Mouse (Mus musculus): ENCODE measurements around the gene Cage1.
A peak's percentile ranks its signal among the peaks of the same experiment; 100 is the strongest.

The Cage1 gene

GRCm38 (mm10) chr13:38009721-38010408 is 27.0 kb downstream of the Cage1 start:
- no peak for DNase-seq

DNA sequence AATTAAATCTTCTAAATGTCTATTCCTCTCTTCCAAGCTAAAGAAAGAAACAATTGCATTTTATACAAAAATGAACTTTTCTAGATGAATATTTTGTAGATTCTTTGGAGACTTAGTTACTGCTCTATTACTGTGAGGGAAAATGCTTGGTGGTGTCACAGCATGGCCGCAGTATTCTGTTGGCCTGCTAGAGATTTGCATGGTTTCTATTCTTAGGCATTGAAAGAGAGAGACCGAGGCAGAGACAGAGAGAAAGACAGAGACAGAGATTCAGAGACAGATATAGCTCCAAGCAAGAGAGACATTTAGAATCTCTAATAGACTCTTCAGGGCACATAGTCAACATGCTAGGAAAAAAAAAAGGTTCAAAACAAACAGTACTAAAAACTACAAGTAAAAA is 28.9 kb downstream of the Cage1 start:
- DNase-seq, result no peak

GRCm38 (mm10) chr13:38002461-38002860 is 34.4 kb downstream of the Cage1 start:
- DNase-seq, result no peak

DNA sequence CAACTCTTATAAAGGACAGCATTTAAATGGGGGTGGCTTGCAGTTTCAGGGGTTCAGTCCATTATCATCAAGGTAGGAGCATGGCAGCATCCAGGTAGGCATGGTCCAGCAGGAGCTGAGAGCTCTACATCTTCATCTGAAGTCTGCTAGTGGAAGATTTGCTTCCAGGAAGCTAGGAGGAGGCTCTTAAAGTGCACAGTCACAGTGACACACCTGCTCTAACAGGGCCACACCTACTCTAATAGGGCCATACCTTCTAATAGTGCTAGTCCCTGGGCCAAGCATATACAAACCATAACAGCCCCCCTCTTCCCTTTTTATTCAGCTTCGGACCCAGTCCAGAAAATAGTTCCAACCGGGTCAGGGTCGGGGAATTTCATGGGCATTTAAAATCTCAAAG is 37.2 kb downstream of the Cage1 start:
- DNase-seq, result no peak

GRCm38 (mm10) chr13:37994405-37994749 is 42.5 kb downstream of the Cage1 start:
- DNase-seq, result no peak

- peak; percentile 94 to 95 for DNase-seq
These were observed 43.0 kb downstream of the Cage1 start, which contains the start of gene Ssr1 for GRCm38 (mm10) chr13:37993704-37994404. Ssr1 (minus strand) TSS chr13:37994217.

DNA sequence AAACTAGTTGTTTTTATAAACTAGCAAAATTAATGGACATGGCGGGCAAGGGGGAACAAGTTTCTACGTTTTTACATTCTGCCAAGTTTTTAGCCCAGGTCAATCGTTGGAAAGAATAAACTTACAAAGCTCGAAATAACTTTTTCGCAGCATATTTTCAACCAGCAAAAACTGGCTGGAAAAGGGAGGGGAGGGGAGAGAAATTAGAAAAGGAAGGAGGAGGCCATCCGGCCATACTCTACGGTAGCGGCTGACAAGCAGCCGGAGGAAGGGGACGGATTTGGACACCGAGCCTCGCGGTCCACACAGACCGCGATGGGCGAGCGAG is 43.5 kb downstream of the Cage1 start:
- no peak for DNase-seq

DNA sequence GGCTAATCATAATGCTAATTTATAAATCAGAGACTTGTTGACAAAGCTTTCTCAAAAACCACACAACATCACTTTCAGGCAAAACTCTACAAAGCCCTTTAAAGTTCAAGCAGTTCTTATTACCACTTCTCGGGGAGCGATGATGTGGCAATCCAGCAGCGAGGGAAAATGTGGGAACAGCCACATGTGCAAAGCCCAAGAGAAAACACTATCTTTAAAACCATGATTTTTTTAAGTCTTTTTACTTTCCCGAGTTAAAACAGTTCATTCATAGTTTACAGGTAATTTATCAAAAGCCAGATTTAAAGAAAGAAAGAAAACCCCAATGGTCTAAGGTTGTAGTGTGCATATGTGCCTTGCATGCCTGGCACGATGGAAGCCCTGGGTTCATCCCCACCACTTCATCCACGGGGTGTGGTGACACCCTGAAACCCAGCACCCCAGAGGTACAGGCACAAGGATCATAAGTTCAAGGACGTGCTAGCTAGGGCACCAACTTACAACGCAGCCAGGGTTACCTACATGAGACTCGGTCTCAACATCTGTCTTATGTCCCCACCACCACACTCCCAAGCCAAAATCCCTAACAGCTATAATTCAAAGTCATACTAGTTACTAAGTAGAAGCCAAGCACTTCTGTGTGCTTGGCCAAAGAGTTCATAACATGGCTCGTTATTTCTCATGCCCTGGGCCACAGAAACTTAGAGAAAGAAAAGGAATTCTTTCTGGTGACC is 44.1 kb downstream of the Cage1 start:
- no peak for DNase-seq

DNA sequence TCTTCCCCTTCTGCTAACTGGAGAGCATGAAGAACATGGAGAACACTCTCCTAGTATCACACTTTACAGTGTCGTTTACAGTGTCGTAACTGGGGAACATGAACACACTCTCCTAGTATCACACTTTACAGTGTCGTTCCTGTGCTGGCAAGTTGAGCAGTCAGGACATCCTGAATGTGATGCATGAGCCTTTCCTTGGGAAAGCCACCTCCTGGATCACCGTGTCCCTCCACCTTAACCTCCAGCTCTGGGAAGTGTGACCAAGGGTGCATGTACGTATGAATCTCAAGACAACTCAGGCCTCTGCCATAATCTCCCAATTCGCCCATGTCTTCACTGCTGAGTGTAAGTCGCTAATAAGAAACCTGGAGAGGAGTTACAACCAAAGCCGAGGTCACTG is 47.2 kb downstream of the Cage1 start:
- DNase-seq, result no peak

DNA sequence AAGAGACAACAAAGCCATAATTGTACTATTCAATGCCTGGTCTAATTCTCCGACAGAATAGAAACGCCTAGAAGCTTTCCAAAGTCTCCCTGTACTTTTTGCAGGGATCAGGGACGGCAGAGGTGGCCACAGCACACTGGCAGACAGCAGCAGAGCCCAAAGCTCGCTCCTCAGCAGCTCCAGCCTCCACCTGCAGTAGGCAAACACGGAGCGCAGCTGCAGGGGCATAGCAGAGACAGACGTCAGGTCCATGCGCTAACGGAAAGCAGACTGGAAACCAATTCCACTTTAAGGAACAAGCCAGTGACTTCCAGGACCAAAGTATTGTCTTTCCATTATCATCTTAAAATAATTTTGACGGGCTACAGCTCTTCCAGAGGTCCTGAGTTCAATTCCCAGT is 50.7 kb downstream of the Cage1 start:
- no peak for DNase-seq

DNA sequence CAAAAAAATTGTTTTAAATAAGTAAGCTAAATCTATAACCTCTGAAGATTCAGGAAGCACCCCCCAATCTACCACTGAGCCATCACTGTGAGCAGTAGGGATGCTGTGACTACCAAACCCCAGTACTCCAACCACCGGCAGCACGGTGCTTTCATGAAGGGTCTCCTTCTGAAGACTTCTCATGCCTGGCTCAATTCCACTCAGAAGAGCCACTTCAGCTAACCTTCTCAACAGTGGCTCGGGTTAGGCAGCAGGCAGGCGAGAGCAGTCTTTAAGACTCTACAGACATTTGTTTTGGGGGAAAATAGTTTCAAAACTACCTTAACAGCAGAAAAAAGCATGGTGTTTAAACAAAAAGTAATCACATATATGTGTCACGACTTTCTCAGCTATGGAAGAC is 55.8 kb downstream of the Cage1 start:
- DNase-seq, result no peak

GRCm38 (mm10) chr13:37980346-37980745 is 56.5 kb downstream of the Cage1 start:
- no peak for DNase-seq

GRCm38 (mm10) chr13:37979506-37979905 is 57.4 kb downstream of the Cage1 start:
- DNase-seq, result no peak

GRCm38 (mm10) chr13:37974731-37975130 is 62.1 kb downstream of the Cage1 start:
- no peak for DNase-seq

- no peak for DNase-seq
These were observed 62.8 kb downstream of the Cage1 start for GRCm38 (mm10) chr13:37974036-37974435.

DNA sequence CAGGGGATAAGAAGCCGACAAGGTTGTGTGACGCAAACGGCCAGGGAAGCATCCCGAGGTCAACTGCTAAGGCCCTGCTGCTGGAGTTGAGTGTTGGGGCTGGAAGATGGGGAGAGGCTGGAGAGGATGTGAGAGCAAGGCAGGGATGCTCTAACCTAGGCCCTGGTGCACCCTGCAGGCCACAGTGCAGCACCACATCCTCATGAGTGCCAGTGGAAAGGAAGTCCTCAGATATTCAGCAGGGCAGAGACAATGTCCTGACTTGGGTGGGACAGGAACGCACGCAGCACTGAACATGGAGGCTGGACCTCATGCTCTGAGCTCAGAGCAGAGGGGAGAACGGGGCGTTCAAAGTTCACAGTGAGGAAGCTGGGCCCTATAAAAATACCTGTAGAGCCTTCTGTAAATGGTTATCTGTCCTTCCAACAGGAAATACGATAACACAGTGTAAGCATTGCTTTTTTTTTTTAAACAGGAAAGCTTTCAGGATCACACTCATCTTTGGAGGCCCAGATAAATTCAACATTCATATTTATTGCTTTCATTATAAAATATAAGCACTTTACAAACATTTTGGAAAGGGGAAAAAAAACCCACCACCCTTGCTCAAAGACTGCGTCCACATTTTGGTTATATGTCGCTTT is 65.9 kb downstream of the Cage1 start:
- no peak for DNase-seq

- DNase-seq, result no peak
These were observed 66.9 kb downstream of the Cage1 start for GRCm38 (mm10) chr13:37969988-37970387.

GRCm38 (mm10) chr13:37969337-37969736 is 67.5 kb downstream of the Cage1 start:
- DNase-seq, result peak; percentile 59 to 87

DNA sequence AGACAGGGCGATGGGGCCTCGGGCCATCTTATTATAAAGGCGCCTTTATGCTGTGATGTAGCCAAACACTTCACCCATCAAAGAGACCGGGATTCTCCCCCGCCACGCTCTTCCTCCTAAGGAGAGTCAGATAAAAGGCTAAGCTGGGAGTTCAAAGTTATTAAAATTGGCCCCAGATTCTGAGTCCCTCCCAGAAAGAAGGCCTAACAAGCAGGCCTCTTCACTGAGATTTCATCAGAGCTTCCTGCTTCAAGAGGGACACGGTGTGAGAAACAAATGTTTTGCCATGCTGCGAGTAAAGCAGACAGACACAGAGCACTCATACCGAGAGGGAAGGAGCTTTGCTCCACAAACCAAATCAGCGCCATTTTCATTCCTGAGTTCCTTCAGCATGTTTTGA is 69.3 kb downstream of the Cage1 start:
- no peak for DNase-seq

- DNase-seq, result no peak
These were observed 69.8 kb downstream of the Cage1 start for GRCm38 (mm10) chr13:37967052-37967437.

DNA sequence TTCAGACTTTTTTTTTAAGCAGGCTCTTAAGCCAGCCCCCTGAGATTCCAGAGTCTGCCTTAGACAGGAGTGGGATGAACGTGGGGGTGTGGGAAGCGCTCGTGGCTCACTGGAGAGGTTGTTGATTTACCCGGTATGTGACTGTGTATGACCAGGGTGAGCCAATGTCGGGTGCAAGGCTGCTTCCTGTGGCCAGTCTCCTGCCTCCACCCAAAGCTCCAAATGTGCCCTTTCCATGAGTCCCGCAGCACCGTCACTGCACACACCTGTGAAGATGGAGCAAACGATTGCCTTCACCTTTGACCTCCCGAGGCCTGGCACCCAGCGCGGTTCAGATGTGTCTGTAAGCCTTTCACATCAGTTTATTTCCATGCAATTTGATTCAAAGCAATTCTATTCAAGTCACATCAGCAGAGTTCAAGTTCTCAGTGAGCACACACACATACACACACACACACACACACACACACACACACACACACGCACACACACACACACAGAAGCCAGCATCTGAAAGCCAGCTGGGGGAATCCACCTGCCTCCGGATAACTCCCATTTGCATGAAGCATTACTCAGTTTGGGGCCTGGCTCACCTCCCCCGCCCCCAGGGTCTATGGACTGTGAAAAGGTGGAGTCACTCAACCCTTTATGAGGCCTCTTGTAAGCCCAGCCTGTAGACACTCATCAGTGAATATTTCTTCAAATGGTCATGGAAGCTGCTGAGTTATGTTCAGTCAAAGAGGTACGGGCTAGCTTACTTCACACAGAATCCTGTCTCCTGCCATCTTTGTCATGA is 70.4 kb downstream of the Cage1 start:
- DNase-seq, result no peak

GRCm38 (mm10) chr13:37965126-37965914 is 71.5 kb downstream of the Cage1 start:
- DNase-seq, result no peak
